Mouse (Mus musculus): ENCODE measurements around the gene Fgfr2. TPM values are rescaled to one million over a fixed set of nuclear protein-coding genes. Genes with fewer than 3 reads are reported as not detected.

Gene Fgfr2
- total RNA-seq, 2 experiments from 2014 or later, result 47.6 to 49.5 TPM

GRCm38 (mm10) chr7:131909611-131910010 lies 1213.5 kb downstream of the Fgfr2 start:
- DNase-seq (ENCODE audit: low spot score in 2 of 2), result peak; percentile 4 to 27
- Histone ChIP-seq H3K4me3 (no peak overlapping the region), H3K27ac (no peak overlapping the region)
- TF ChIP-seq CTCF (conservative IDR thresholded peaks at IDR 0.05), result no peak

GRCm38 (mm10) chr7:131906499-131907190 lies 1216.5 kb downstream of the Fgfr2 start:
- H3K27ac ChIP-seq, result no peak overlapping the region
- no peak for DNase-seq (ENCODE audit: low spot score in 2 of 2)
- no peak for TF ChIP-seq CTCF (conservative IDR thresholded peaks at IDR 0.05)

GRCm38 (mm10) chr7:131899356-131899755 lies 1223.8 kb downstream of the Fgfr2 start:
- Histone ChIP-seq H3K27ac (no peak overlapping the region), H3K4me3 (no peak overlapping the region)
- peak; percentile 93 for TF ChIP-seq CTCF (conservative IDR thresholded peaks at IDR 0.05)
- DNase-seq (ENCODE audit: low spot score in 2 of 2), result peak; percentile 81 to 82

More at GRCm38 (mm10) chr7:131906499-131907190, 1216.5 kb downstream of the Fgfr2 start:
- H3K4me3 ChIP-seq, result no peak overlapping the region

GRCm38 (mm10) chr7:131897282-131897681 lies 1225.9 kb downstream of the Fgfr2 start:
- no peak overlapping the region for H3K4me3 ChIP-seq
- peak; percentile 70 for TF ChIP-seq CTCF (conservative IDR thresholded peaks at IDR 0.05)
- DNase-seq (ENCODE audit: low spot score in 2 of 2), result peak; percentile 14 to 21
- no peak overlapping the region for H3K27ac ChIP-seq

- Histone ChIP-seq H3K27ac (no peak overlapping the region), H3K4me3 (no peak overlapping the region)
- DNase-seq (ENCODE audit: low spot score in 2 of 2), result no peak
- no peak for TF ChIP-seq CTCF (conservative IDR thresholded peaks at IDR 0.05)
These were observed 1240.3 kb downstream of the Fgfr2 start for GRCm38 (mm10) chr7:131882824-131883223.

GRCm38 (mm10) chr7:131881876-131882615 lies 1241.1 kb downstream of the Fgfr2 start:
- no peak overlapping the region for H3K4me3 ChIP-seq
- DNase-seq (ENCODE audit: low spot score in 2 of 2), result peak; percentile 41 to 88
- peak; percentile 95 for TF ChIP-seq CTCF (conservative IDR thresholded peaks at IDR 0.05)
- no peak overlapping the region for H3K27ac ChIP-seq

- no peak for TF ChIP-seq CTCF (conservative IDR thresholded peaks at IDR 0.05)
- Histone ChIP-seq H3K4me3 (no peak overlapping the region), H3K27ac (no peak overlapping the region)
- no peak for DNase-seq (ENCODE audit: low spot score in 2 of 2)
These were observed 1243.0 kb downstream of the Fgfr2 start for GRCm38 (mm10) chr7:131880150-131880549.

GRCm38 (mm10) chr7:131878846-131879245 lies 1244.3 kb downstream of the Fgfr2 start:
- TF ChIP-seq CTCF (conservative IDR thresholded peaks at IDR 0.05), result no peak
- no peak for DNase-seq (ENCODE audit: low spot score in 2 of 2)
- Histone ChIP-seq H3K4me3 (no peak overlapping the region), H3K27ac (no peak overlapping the region)

- peak; percentile 42 for TF ChIP-seq CTCF (conservative IDR thresholded peaks at IDR 0.05)
- H3K4me3 ChIP-seq, result no peak overlapping the region
- no peak for DNase-seq (ENCODE audit: low spot score in 2 of 2)
- H3K27ac ChIP-seq, result no peak overlapping the region
These were observed 1262.0 kb downstream of the Fgfr2 start for GRCm38 (mm10) chr7:131861157-131861556.

- H3K4me3 ChIP-seq, result no peak overlapping the region
- H3K27ac ChIP-seq, result no peak overlapping the region
- DNase-seq (ENCODE audit: low spot score in 2 of 2), result no peak
- no peak for TF ChIP-seq CTCF (conservative IDR thresholded peaks at IDR 0.05)
These were observed 1267.5 kb downstream of the Fgfr2 start for GRCm38 (mm10) chr7:131855641-131856040.

- H3K27ac ChIP-seq, result no peak overlapping the region
- no peak overlapping the region for H3K4me3 ChIP-seq
- TF ChIP-seq CTCF (conservative IDR thresholded peaks at IDR 0.05), result no peak
- no peak for DNase-seq (ENCODE audit: low spot score in 2 of 2)
These were observed 1272.6 kb downstream of the Fgfr2 start for GRCm38 (mm10) chr7:131850579-131850978.

- no peak overlapping the region for H3K27ac ChIP-seq
- no peak for DNase-seq (ENCODE audit: low spot score in 2 of 2)
- TF ChIP-seq CTCF (conservative IDR thresholded peaks at IDR 0.05), result no peak
- H3K4me3 ChIP-seq, result no peak overlapping the region
These were observed 1276.9 kb downstream of the Fgfr2 start for GRCm38 (mm10) chr7:131846066-131846905.

- no peak for DNase-seq (ENCODE audit: low spot score in 2 of 2)
- Histone ChIP-seq H3K27ac (no peak overlapping the region), H3K4me3 (no peak overlapping the region)
- TF ChIP-seq CTCF (conservative IDR thresholded peaks at IDR 0.05), result no peak
These were observed 1292.9 kb downstream of the Fgfr2 start for GRCm38 (mm10) chr7:131830261-131830660.
